ENCODE assay signal across 20 mouse cellular contexts in the genomic region with DNA sequence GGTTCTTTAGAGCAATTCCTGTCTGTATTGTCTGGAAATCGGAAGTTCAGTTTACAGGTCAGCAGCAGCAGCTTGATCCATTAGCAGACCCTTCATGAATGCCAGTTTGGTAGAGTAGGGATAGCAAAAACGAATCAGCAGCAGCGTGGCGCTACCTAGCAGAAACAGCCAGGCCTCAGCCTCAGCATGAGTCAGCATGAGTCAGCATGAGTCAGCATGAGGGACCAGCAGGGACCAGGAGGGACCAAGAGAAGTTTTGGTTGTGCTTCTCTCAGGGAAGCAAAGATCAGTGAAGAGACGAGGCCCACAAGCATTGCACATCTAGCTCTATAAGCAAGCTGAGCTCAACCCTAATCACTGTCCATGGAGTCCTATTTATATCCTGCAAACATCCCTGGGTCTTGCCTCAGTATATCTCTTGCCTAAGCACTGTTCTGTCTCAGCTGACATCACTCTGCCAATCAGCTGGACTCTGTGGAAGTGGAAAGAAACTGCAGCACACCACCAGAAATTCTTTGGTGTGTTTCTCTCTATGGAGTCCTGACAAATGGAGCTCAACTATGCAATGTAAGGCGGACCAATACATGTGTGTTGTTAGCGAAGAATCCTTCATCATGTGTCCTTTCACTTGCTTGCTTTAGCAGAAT. TPM values are rescaled to one million over a fixed set of nuclear protein-coding genes. Genes with fewer than 3 reads are reported as not detected.
DNase-seq lines count a peak whose midpoint lies in the region; ATAC-seq and TF ChIP-seq lines count a peak whose summit lies in the region.
"Had no signal": no experiment of that assay in that cellular context is flagged by ENCODE, and none has a peak within 500 bp of the region (broad histone marks: within the 10 kb centered on the region; RNA-seq: fewer than 3 reads in every experiment).

No protein-coding gene starts in this region.

- in situ Hi-C loops in ES-E14 (cut with MboI; ENCODE audit: low sequenced_read_pairs in 2 of 2, unreplicated experiment in 2 of 2): no loop called here

- TF ChIP-seq POLR2A in thymus, adult 2 months (IDR thresholded peaks at IDR 0.05; ENCODE audit: control insufficient read depth, extremely low read depth, insufficient read depth, low read length, poor library complexity): no peak

- no peak for TF ChIP-seq CTCF in liver, postnatal 0 days (IDR thresholded peaks at IDR 0.05; ENCODE audit: low read depth)
- no peak for TF ChIP-seq CTCF in thymus, adult 2 months (IDR thresholded peaks at IDR 0.05; ENCODE audit: borderline replicate concordance, control insufficient read depth, extremely low read depth, insufficient read depth, low read length, poor library complexity)

- no peak overlapping the region for H3K4me2 ChIP-seq in liver, embryonic 11.5 days
- no peak overlapping the region for H3K4me2 ChIP-seq in liver, postnatal 0 days (ENCODE audit: low read depth, low read length)
- H3K4me2 ChIP-seq: embryonic facial prominence, embryonic 12.5 days; hindbrain, embryonic 13.5 days; midbrain, embryonic 12.5 days; neural tube, embryonic 13.5 days had no signal

- H3K9ac ChIP-seq in liver, embryonic 11.5 days (ENCODE audit: low read depth, low read length): no peak overlapping the region
- no peak overlapping the region for H3K9ac ChIP-seq in ES-E14 (ENCODE audit: insufficient read depth, low read depth, low read length, poor library complexity, severe bottlenecking)
- no peak overlapping the region for H3K9ac ChIP-seq in liver, postnatal 0 days (replicated peaks)
- H3K9ac ChIP-seq: embryonic facial prominence, embryonic 12.5 days; hindbrain, embryonic 13.5 days; midbrain, embryonic 12.5 days; neural tube, embryonic 13.5 days had no signal

- peaks cover 8% of the 10 kb centered on the region; the same call in 1 of the 2 replicates for H3K36me3 ChIP-seq in liver, embryonic 11.5 days (ENCODE audit: control insufficient read depth, insufficient read depth, low read length)
- H3K36me3 ChIP-seq in ES-E14 (ENCODE audit: control insufficient read depth, insufficient read depth, low read length, poor library complexity, severe bottlenecking): peaks cover 2% of the 10 kb centered on the region
- H3K36me3 ChIP-seq in liver, postnatal 0 days (replicated peaks; ENCODE audit: insufficient read depth, low read length): peaks cover 12% of the 10 kb centered on the region; the same call in 1 of the 2 replicates
- H3K36me3 ChIP-seq in thymus, adult 2 months (ENCODE audit: control insufficient read depth, insufficient read depth, low read length): peaks cover 17% of the 10 kb centered on the region; the same call in 1 of the 2 replicates

- no peak for ATAC-seq in liver, embryonic 11.5 days (replicated peaks; ENCODE audit: low FRiP score)
- ATAC-seq in liver, postnatal 0 days: peak; percentile 67
- ATAC-seq: intestine, embryonic 16.5 days; Patski had no signal

- H3K9me3 ChIP-seq in liver, embryonic 11.5 days (ENCODE audit: control insufficient read depth, low read length): peaks cover 6% of the 10 kb centered on the region
- peaks cover 5% of the 10 kb centered on the region for H3K9me3 ChIP-seq in ES-E14 (ENCODE audit: control insufficient read depth, insufficient read depth, low read depth, low read length)
- H3K9me3 ChIP-seq in liver, postnatal 0 days (ENCODE audit: low read length): 0 out of 2 replicates have a peak, but pooled peaks cover 3% of the 10 kb centered on the region

- no peak overlapping the region for H3K27ac ChIP-seq in liver, embryonic 11.5 days (ENCODE audit: low read depth, low read length)
- peak overlapping the region; percentile 56 for H3K27ac ChIP-seq in ES-E14 (ENCODE audit: insufficient read depth, low read depth, low read length, poor library complexity, severe bottlenecking)
- H3K27ac ChIP-seq in liver, postnatal 0 days (ENCODE audit: low read depth): no peak overlapping the region
- no peak overlapping the region for H3K27ac ChIP-seq in thymus, adult 2 months (ENCODE audit: control insufficient read depth, insufficient read depth, low read length)
- H3K27ac ChIP-seq: embryonic facial prominence, embryonic 12.5 days; hindbrain, embryonic 13.5 days; midbrain, embryonic 12.5 days; neural tube, embryonic 13.5 days had no signal

- 87% methylated on average over 7 of the region's 7 CpGs for WGBS in liver, embryonic 11.5 days
- 85% methylated on average over 7 of the region's 7 CpGs for WGBS in liver, postnatal 0 days (ENCODE audit: insufficient replicate concordance)
- WGBS in thymus, adult 2 months: 96% methylated on average over 7 of the region's 7 CpGs

- no peaks in the 10 kb centered on the region for H3K27me3 ChIP-seq in liver, embryonic 11.5 days (replicated peaks; ENCODE audit: control insufficient read depth, insufficient read depth, low read length)
- H3K27me3 ChIP-seq in liver, postnatal 0 days (ENCODE audit: insufficient read depth, low read length): no peaks in the 10 kb centered on the region
- no peaks in the 10 kb centered on the region for H3K27me3 ChIP-seq in thymus, adult 2 months (ENCODE audit: control insufficient read depth, insufficient read depth, low read length)
- H3K27me3 ChIP-seq: embryonic facial prominence, embryonic 12.5 days; hindbrain, embryonic 13.5 days; midbrain, embryonic 12.5 days; neural tube, embryonic 13.5 days; Patski had no signal

- TF ChIP-seq EP300 in liver, postnatal 0 days (IDR thresholded peaks at IDR 0.05; ENCODE audit: low read depth): no peak

- no peaks in the 10 kb centered on the region for H3K4me1 ChIP-seq in liver, embryonic 11.5 days (replicated peaks; ENCODE audit: control insufficient read depth, insufficient read depth, low read length)
- H3K4me1 ChIP-seq in ES-E14 (ENCODE audit: control insufficient read depth in 2 of 2, insufficient read depth in 2 of 2, low read length in 2 of 2, poor library complexity in 1 of 2): peaks cover 2 to 4% of the 10 kb centered on the region in 2 experiments; a peak in 3 of 4 replicates
- peaks cover 2% of the 10 kb centered on the region; the same call in 1 of the 2 replicates for H3K4me1 ChIP-seq in liver, postnatal 0 days (ENCODE audit: insufficient read depth)
- no peaks in the 10 kb centered on the region for H3K4me1 ChIP-seq in thymus, adult 2 months (replicated peaks; ENCODE audit: control insufficient read depth, insufficient read depth, low read length)
- H3K4me1 ChIP-seq: embryonic facial prominence, embryonic 12.5 days; neural tube, embryonic 13.5 days had no signal

- no peak overlapping the region for H3K4me3 ChIP-seq in liver, embryonic 11.5 days (ENCODE audit: low read depth, low read length)
- no peak overlapping the region for H3K4me3 ChIP-seq in ES-E14 (ENCODE audit: insufficient read depth in 1 of 2, low read depth in 1 of 2, low read length in 2 of 2, poor library complexity in 1 of 2, severe bottlenecking in 1 of 2)
- no peak overlapping the region for H3K4me3 ChIP-seq in liver, postnatal 0 days (ENCODE audit: low read depth, low read length)
- no peak overlapping the region for H3K4me3 ChIP-seq in thymus, adult 2 months (ENCODE audit: control insufficient read depth, insufficient read depth, low read length)
- H3K4me3 ChIP-seq: embryonic facial prominence, embryonic 12.5 days; hindbrain, embryonic 13.5 days; midbrain, embryonic 12.5 days; neural tube, embryonic 13.5 days had no signal

- DNase-seq in liver: peak; percentile 80
- DNase-seq in liver, embryonic 11.5 days (ENCODE audit: low spot score): no peak
- DNase-seq in ES-E14 (ENCODE audit: low read depth, low spot score): no peak
- peak; percentile 47 for DNase-seq in c-Kit-positive CD71-positive TER-119-positive erythroid progenitor cells, embryonic 14.5 days (ENCODE audit: low spot score)
- DNase-seq in liver, postnatal 0 days: peak; percentile 41
- no peak for DNase-seq in thymus, adult 2 months
- DNase-seq in frontal cortex, postnatal 36 days (ENCODE audit: low spot score in 2 of 2): no peak
- DNase-seq in left cerebral cortex, adult 8-10 months (ENCODE audit: low spot score in 2 of 2): no peak
- DNase-seq: cerebellum, adult 8-10 months; gastrocnemius, postnatal 10 days; heart, adult 18-20 months; layer of hippocampus, postnatal 36 days; lung, postnatal 14 days; thymus, postnatal 4 days had no signal

TF ChIP-seq in ES-E14, 5 proteins besides CTCF, POLR2A, EP300 and RAD21:
- TF ChIP-seq ZNF384 (IDR thresholded peaks at IDR 0.05; ENCODE audit: low read depth, low read length): no peak
- TF ChIP-seq MAFK (IDR thresholded peaks at IDR 0.05; ENCODE audit: insufficient read depth, low read depth, low read length): peak; percentile 94

RNA-seq across cellular contexts. Expression of a gene that starts 8.4 kb away (rescaled TPM):
- polyA plus RNA-seq in liver, embryonic 11.5 days (2014; fragmentation: Nextera tagmentation; extraction: Ambion mirVana): 6.4 and 6.8 TPM in 2 replicates
- total RNA-seq in ES-E14 (2012; rRNA removed): 7.1 and 10.2 TPM in 2 replicates
- 1.4 and 2.1 TPM in 2 replicates for polyA plus RNA-seq in liver, postnatal 0 days (2015; fragmentation: Nextera tagmentation; extraction: Ambion mirVana)
- 3.4 and 4.2 TPM in 2 replicates for polyA plus RNA-seq in thymus, adult 2 months (2012; rRNA removed)
- 10 to 100 TPM; 10.1 to 13.3 (median 12.4) TPM for total RNA-seq in left cerebral cortex, adult 8-10 months (2022)

RNA-seq across cellular contexts. Expression of a gene that starts 8.8 kb away (rescaled TPM):
- polyA plus RNA-seq in liver, embryonic 11.5 days (2014; fragmentation: Nextera tagmentation; extraction: Ambion mirVana): 18.9 and 23.7 TPM in 2 replicates
- 14.3 and 16.6 TPM in 2 replicates for total RNA-seq in ES-E14 (2012; rRNA removed)
- 4.5 and 4.6 TPM in 2 replicates for polyA plus RNA-seq in liver, postnatal 0 days (2015; fragmentation: Nextera tagmentation; extraction: Ambion mirVana)
- polyA plus RNA-seq in thymus, adult 2 months (2012; rRNA removed): 10.7 and 11.6 TPM in 2 replicates
- total RNA-seq in left cerebral cortex, adult 8-10 months (2022): 100 to 1,000 TPM; 388 to 432 (median 406) TPM

Comparison
In these comparisons a context has a peak if more than half of its experiments do, and no peak if none do; other contexts are left out.
1. DNase-seq: peak in liver (single experiment), c-Kit-positive CD71-positive TER-119-positive erythroid progenitor cells, embryonic 14.5 days (single experiment) and liver, postnatal 0 days (single experiment); none in liver, embryonic 11.5 days (single experiment), ES-E14 (single experiment), thymus, adult 2 months (single experiment), frontal cortex, postnatal 36 days (0 of 2) and left cerebral cortex, adult 8-10 months (0 of 2).